Mouse (Mus musculus) stomach, embryonic 16.5 days (tissue): ENCODE measurements around the gene Crtc3. TPM values are rescaled to one million over a fixed set of nuclear protein-coding genes. Genes with fewer than 3 reads are reported as not detected.

Experiments used
- ATAC-seq: fragments of 200-750 bp; cut with Nextera tagmentation; 2 replicates; pipeline ENCODE4 v1.8.0; 2017; ENCODE audit warnings: moderate number of reproducible peaks, moderate TSS enrichment; ENCODE audit not compliant: insufficient read depth, low FRiP score
- H3K27ac ChIP-seq: fragments of 300-500 bp; sonication (generic); 2 replicates; pipeline ENCODE4 v1.5.1; 2014; ENCODE audit warnings: low read length
- H3K27me3 ChIP-seq: fragments of 300-500 bp; sonication (generic); 2 replicates; pipeline ENCODE4 v1.6.1; 2014; ENCODE audit warnings: low read length, control low read depth, mixed read lengths; ENCODE audit not compliant: control insufficient read depth, insufficient read depth
- H3K36me3 ChIP-seq: fragments of 300-500 bp; sonication (generic); 2 replicates; pipeline ENCODE4 v1.6.1; 2014; ENCODE audit warnings: low read length; ENCODE audit not compliant: control insufficient read depth, insufficient read depth
- H3K4me1 ChIP-seq: fragments of 300-500 bp; sonication (generic); 2 replicates; pipeline ENCODE4 v1.6.1; 2014; ENCODE audit warnings: low read length, control low read depth, mixed read lengths; ENCODE audit not compliant: control insufficient read depth, insufficient read depth
- H3K4me2 ChIP-seq: fragments of 300-500 bp; sonication (generic); 2 replicates; pipeline ENCODE4 v1.6.1; 2014; ENCODE audit warnings: low read depth, low read length, mixed read lengths
- H3K4me3 ChIP-seq: fragments of 300-500 bp; sonication (generic); replicated peaks from 2 replicates; pipeline ENCODE4 v1.5.1; 2014; ENCODE audit warnings: mild to moderate bottlenecking, low read length
- H3K9ac ChIP-seq: fragments of 300-500 bp; sonication (generic); 2 replicates; pipeline ENCODE4 v1.6.1; 2014; ENCODE audit warnings: low read length
- H3K9me3 ChIP-seq: fragments of 300-500 bp; sonication (generic); replicated peaks from 2 replicates; pipeline ENCODE4 v1.6.1; 2016; ENCODE audit warnings: low read length, control low read depth; ENCODE audit not compliant: control insufficient read depth
- WGBS: fragments of 180-500 bp; shearing (Covaris S2); extraction: QIAGEN DNeasy Blood & Tissue Kit; methylation state at CpG from one replicate; pipeline ENCODE4 v1.1.7; 2014; 5-methylcytosine and 5-hydroxymethylcytosine counted together
- polyA plus RNA-seq: library from polyadenylated mRNA; unstranded; fragments of >200 nt; fragmentation: Nextera tagmentation; extraction: Ambion mirVana; gene quantifications from 2 replicates; pipeline ENCODE4 v1.2.1, GENCODE M21; 2015

Gene Crtc3
- 15.6 and 19.1 TPM in 2 replicates for polyA plus RNA-seq

DNA sequence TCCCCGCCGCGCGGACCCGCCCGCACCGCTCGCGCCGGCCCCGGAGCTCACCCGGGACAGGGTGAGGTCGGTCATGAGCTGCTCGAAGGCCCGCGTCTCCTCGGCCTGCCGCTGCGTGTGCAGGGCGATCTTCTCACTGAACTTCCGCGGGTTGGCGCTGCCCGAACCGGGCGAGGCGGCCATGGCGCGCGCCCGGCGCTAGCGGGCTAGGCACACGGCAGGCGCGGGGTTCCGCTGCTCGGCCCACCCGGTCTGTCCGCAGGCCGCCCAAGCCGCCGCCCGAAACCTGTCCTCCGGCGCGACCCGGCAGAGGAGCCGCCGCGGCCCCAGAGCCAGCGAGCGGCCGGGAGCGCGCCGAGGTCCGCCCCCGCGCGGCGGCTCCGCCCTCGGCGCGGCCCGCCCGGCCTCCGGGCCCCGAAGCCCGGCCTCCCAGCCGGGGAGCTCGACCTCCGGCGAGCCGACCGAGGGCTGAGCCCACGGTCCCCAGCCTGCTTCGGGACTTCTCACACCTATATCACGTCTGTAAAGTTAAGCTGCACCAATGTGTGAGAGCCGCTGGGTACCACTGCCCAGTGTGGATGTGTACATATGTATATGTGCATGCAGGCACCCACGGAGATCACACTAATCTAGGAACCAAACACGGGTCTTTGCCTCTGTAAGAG lies at the start of gene Crtc3:
TSS of gene Crtc3 (minus strand) at position 322 of the 665 bp plus-strand sequence.
- ATAC-seq, result peak; percentile 91
- Histone ChIP-seq H3K9me3 (no peaks in the 10 kb centered on the region), H3K27me3 (no peaks in the 10 kb centered on the region), H3K4me3 (peak within 1 kb of the TSS; percentile 86), H3K27ac (peak within 1 kb of the TSS; percentile 96), H3K9ac (peak within 1 kb of the TSS; percentile 98), H3K4me1 (peaks cover 16% of the 10 kb centered on the region), H3K4me2 (peak within 1 kb of the TSS; percentile 85), H3K36me3 (no peaks in the 10 kb centered on the region)
- WGBS, result under 1% methylated on average over 66 of the region's 83 CpGs

DNA sequence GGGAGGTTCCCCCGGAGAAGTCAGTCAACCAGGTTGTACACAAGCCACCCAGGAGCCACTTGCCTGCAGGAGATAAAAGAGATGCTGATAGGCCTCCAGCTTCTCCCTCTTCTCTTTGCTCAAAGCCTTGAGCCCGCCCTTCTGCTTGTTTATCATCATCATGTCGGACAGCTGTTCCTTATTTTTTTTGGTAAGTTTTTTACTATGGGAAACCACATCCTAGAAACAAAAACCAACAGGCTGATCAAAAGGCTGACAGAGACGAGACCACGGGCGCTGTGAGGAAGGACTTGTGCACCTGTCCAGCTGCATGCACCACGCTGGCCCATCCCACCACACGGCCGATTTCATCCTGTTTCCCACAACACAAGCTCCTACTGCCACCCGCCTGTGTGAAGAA lies 47.5 kb upstream of the Crtc3 start:
- no peak overlapping the region for H3K27ac ChIP-seq
- H3K9ac ChIP-seq, result no peak overlapping the region
- no peak for ATAC-seq
- no peaks in the 10 kb centered on the region for H3K9me3 ChIP-seq
- H3K4me1 ChIP-seq, result no peaks in the 10 kb centered on the region
- no peak overlapping the region for H3K4me3 ChIP-seq
- 84% methylated on average over 10 of the region's 10 CpGs for WGBS
- H3K36me3 ChIP-seq, result peaks cover 30% of the 10 kb centered on the region
- H3K27me3 ChIP-seq, result no peaks in the 10 kb centered on the region
- H3K4me2 ChIP-seq, result no peak overlapping the region

DNA sequence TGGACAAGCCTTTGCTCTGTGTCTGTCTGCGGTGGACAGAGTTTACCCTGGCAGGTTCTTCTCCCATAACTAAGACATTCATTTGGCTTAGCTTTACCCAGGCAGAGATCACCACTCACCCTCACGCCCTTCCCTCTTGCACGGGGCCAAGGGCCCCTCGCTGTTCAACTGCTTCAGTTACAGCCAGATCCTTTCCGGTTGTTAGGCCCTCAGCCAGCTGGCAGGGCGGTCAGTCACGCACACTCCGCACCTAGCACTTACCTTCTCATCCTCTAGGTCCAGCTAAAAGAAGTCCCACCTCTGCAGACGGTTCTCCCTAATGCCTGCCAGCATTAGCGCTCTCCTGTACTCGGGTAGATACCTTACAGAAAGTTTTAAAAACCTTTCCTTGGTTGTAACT lies 44.3 kb upstream of the Crtc3 start:
- H3K27me3 ChIP-seq, result no peaks in the 10 kb centered on the region
- no peak overlapping the region for H3K4me2 ChIP-seq
- no peak overlapping the region for H3K27ac ChIP-seq
- no peak overlapping the region for H3K9ac ChIP-seq
- no peaks in the 10 kb centered on the region for H3K9me3 ChIP-seq
- 77% methylated on average over 11 of the region's 11 CpGs for WGBS
- H3K36me3 ChIP-seq, result peaks cover 23% of the 10 kb centered on the region
- no peak overlapping the region for H3K4me3 ChIP-seq
- no peaks in the 10 kb centered on the region for H3K4me1 ChIP-seq
- ATAC-seq, result no peak

DNA sequence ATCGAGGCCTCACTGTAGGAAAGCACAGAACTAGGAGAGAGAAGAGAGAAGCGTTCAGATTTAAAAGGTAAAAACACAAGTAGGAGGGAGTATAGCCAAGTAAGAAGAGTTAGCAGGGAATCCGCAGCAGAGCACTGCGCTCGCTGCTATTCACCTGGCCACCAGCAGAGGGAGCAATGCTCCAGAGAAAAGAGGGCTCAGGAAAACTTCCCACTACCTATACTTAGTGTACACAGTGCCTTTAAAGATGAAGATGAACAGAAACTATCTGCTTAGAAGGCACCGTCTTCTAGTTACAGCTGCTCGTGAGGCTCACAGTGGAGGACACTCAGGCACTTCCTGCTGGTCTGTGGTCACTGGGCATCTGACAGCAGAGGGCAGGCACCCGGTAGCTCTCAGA lies 41.0 kb upstream of the Crtc3 start:
- H3K36me3 ChIP-seq, result peaks cover 24% of the 10 kb centered on the region
- no peak overlapping the region for H3K4me3 ChIP-seq
- H3K4me1 ChIP-seq, result no peaks in the 10 kb centered on the region
- no peak overlapping the region for H3K27ac ChIP-seq
- no peak overlapping the region for H3K9ac ChIP-seq
- no peak overlapping the region for H3K4me2 ChIP-seq
- no peaks in the 10 kb centered on the region for H3K27me3 ChIP-seq
- 23% methylated on average over 8 of the region's 8 CpGs for WGBS
- no peaks in the 10 kb centered on the region for H3K9me3 ChIP-seq
- peak; percentile 51; the same call in 1 of the 2 replicates for ATAC-seq

DNA sequence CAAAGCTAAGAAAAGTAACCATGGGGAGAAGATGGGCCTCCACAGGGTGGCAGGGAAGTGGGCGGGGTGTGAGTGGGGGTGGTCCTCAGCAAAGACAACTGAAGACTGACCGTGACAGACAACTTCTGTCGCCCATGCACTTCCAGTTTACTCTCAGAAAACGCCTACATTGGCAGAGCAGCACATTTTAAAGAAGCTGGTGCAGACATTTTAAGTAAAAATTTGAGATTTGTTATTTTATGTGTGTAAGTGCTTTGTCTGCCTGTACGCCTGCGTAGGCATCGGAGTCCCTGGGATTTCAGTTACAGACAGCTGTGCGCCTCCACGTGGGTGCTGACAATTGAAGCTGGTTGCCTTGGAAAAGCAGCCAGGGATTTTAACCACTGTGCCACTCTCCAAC lies 32.4 kb upstream of the Crtc3 start:
- 63% methylated on average over 9 of the region's 9 CpGs for WGBS
- no peak overlapping the region for H3K9ac ChIP-seq
- no peaks in the 10 kb centered on the region for H3K4me1 ChIP-seq
- H3K36me3 ChIP-seq, result 0 out of 2 replicates have a peak, but pooled peaks cover 15% of the 10 kb centered on the region
- no peak overlapping the region for H3K4me2 ChIP-seq
- no peak for ATAC-seq
- H3K27me3 ChIP-seq, result no peaks in the 10 kb centered on the region
- H3K27ac ChIP-seq, result no peak overlapping the region
- H3K9me3 ChIP-seq, result no peaks in the 10 kb centered on the region
- no peak overlapping the region for H3K4me3 ChIP-seq

DNA sequence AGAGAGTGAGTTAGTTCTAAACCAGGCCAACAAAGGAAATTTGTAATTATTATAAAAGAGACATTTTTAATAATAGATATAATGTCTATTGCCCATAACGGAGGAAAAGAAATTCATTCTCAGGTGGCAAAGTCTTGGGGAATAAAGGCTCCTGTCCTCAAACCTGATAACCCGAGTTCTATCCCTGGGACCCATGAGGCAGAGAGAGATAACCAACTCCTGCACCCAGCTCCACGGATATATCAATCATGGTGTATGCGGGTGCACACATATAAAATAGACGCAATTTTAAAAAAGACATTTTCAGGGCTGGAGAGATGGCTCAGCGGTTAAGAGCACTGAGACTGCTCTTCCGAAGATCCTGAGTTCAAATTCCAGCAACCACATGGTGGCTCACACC lies 30.9 kb upstream of the Crtc3 start:
- 94% methylated on average over 7 of the region's 7 CpGs for WGBS
- H3K4me1 ChIP-seq, result no peaks in the 10 kb centered on the region
- no peak overlapping the region for H3K4me2 ChIP-seq
- H3K9ac ChIP-seq, result no peak overlapping the region
- no peak overlapping the region for H3K27ac ChIP-seq
- 0 out of 2 replicates have a peak, but pooled peaks cover 13% of the 10 kb centered on the region for H3K36me3 ChIP-seq
- no peak for ATAC-seq
- H3K4me3 ChIP-seq, result no peak overlapping the region
- H3K9me3 ChIP-seq, result no peaks in the 10 kb centered on the region
- no peaks in the 10 kb centered on the region for H3K27me3 ChIP-seq

DNA sequence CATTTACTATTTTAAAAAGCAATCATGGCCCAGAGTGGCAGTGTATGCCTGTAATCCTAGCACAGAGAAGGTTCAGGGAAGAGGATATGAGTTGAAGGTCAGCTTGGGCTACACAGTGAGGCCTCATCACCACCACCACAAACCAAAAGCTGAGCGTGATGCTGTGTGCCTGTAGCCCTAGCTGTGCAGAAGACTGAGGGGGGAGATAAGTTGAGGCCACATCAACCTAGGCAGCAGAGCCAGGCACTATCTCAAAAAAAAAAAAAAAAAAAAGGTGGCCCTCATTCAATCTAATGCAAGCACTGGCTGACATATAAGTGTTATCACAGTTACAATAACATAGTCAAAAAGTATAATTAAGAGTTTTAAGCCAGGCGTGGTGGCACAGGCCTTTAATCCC lies 30.4 kb upstream of the Crtc3 start:
- Histone ChIP-seq H3K9ac (no peak overlapping the region), H3K4me3 (no peak overlapping the region), H3K4me2 (no peak overlapping the region), H3K9me3 (no peaks in the 10 kb centered on the region), H3K4me1 (no peaks in the 10 kb centered on the region), H3K27ac (no peak overlapping the region), H3K36me3 (0 out of 2 replicates have a peak, but pooled peaks cover 13% of the 10 kb centered on the region), H3K27me3 (no peaks in the 10 kb centered on the region)
- WGBS, result 81% methylated on average over 2 of the region's 2 CpGs
- no peak for ATAC-seq

DNA sequence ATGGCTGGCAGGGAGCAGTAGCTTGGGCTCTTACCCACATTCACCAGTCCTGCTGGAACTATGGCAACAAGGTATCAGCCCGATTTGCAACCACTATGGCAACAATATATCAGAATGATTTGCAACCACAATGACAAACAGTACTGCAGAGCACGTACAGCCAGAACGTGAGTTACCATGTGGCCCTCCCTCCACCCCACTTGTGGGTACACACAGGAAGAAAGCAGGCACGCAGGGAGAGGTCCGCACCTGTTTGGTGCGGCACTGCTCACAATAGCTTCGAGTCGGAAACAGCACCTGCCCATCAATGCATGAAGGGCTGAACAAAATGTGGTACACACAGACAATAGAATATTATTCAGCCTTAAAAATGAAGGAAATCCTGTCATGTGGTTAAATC lies 29.8 kb upstream of the Crtc3 start:
- no peak overlapping the region for H3K9ac ChIP-seq
- 87% methylated on average over 8 of the region's 8 CpGs for WGBS
- no peak overlapping the region for H3K4me3 ChIP-seq
- 0 out of 2 replicates have a peak, but pooled peaks have one; percentile 50 for ATAC-seq
- H3K4me1 ChIP-seq, result no peaks in the 10 kb centered on the region
- H3K27me3 ChIP-seq, result no peaks in the 10 kb centered on the region
- H3K27ac ChIP-seq, result no peak overlapping the region
- no peak overlapping the region for H3K4me2 ChIP-seq
- H3K9me3 ChIP-seq, result no peaks in the 10 kb centered on the region
- 0 out of 2 replicates have a peak, but pooled peaks cover 15% of the 10 kb centered on the region for H3K36me3 ChIP-seq

DNA sequence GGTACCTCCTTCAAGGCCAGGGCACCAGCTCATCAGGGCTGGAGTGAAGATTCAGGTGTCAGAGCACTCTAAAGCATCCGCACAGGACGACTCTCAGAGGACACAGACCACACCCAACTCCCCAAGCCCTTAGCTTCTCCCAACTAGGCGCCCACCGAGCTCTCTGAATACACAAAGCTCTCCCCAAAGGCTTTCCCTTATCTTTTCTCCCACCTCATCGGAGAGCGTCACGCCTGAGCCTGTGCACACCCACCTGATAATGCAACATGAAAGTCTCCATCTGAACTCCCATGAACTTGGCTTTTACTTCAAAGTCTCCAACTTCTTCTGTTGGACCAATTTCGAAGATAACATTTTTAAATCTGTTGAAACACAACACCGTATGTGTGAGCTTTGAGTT lies 28.1 kb upstream of the Crtc3 start:
- Histone ChIP-seq H3K4me3 (no peak overlapping the region), H3K27me3 (no peaks in the 10 kb centered on the region), H3K27ac (no peak overlapping the region), H3K9ac (no peak overlapping the region), H3K4me1 (no peaks in the 10 kb centered on the region), H3K4me2 (no peak overlapping the region), H3K9me3 (no peaks in the 10 kb centered on the region), H3K36me3 (0 out of 2 replicates have a peak, but pooled peaks cover 20% of the 10 kb centered on the region)
- ATAC-seq, result no peak
- 69% methylated on average over 9 of the region's 9 CpGs for WGBS
